Mouse (Mus musculus) G1E (cell line): ENCODE data around the gene Gm10142. TPM values are rescaled to one million over a fixed set of nuclear protein-coding genes. Genes with fewer than 3 reads are reported as not detected.

Experiments used
- ATAC-seq: 2 replicates; pipeline ENCODE4 v1.8.0; 2016; ENCODE audit warnings: mild to moderate bottlenecking; ENCODE audit not compliant: insufficient number of reproducible peaks, poor library complexity, low FRiP score, severe bottlenecking; ENCODE audit errors: extremely low read depth
- DNase-seq: peaks from one replicate; pipeline ENCODE4 v3.0.0; 2012; ENCODE audit warnings: low spot score
- H3K27me3 ChIP-seq: 2 replicates; pipeline ENCODE4 v1.6.1; 2012; ENCODE audit warnings: mild to moderate bottlenecking, low read length, inconsistent platforms; ENCODE audit not compliant: insufficient read depth
- H3K36me3 ChIP-seq: replicated peaks from 2 replicates; pipeline ENCODE3; 2012; ENCODE audit warnings: mild to moderate bottlenecking, inconsistent platforms
- H3K4me1 ChIP-seq: 2 replicates; pipeline ENCODE4 v1.6.1; 2012; ENCODE audit warnings: low read depth, low read length, inconsistent platforms, mixed read lengths; ENCODE audit not compliant: insufficient read depth
- H3K4me3 ChIP-seq: 2 replicates; pipeline ENCODE4 v1.5.1; 2012; ENCODE audit warnings: low read depth, mild to moderate bottlenecking, inconsistent platforms, low read length, moderate library complexity, mixed read lengths
- H3K9me3 ChIP-seq: replicated peaks from 2 replicates; pipeline ENCODE4 v1.6.1; 2012; ENCODE audit warnings: inconsistent platforms
- CTCF ChIP-seq: IDR thresholded peaks from 2 replicates; pipeline ENCODE4 v1.5.1; 2012; ENCODE audit warnings: low read depth, low read length, inconsistent platforms, mixed read lengths
- GATA1 ChIP-seq: IDR thresholded peaks from 2 replicates; pipeline ENCODE4 v1.6.1; 2012; ENCODE audit warnings: borderline replicate concordance, low read length, inconsistent platforms, mixed read lengths
- GATA2 ChIP-seq: IDR thresholded peaks from 2 replicates; pipeline ENCODE4 v1.6.1; 2012; ENCODE audit warnings: low read depth, low read length, inconsistent platforms, borderline replicate concordance
- POLR2AphosphoS5 ChIP-seq: IDR thresholded peaks from 2 replicates; pipeline ENCODE4 v1.6.1; 2012; ENCODE audit warnings: low read depth, low read length, inconsistent platforms; ENCODE audit not compliant: insufficient replicate concordance
- TAL1 ChIP-seq: conservative IDR thresholded peaks from 2 replicates; pipeline ENCODE4 v1.6.1; 2012; ENCODE audit warnings: low read depth, low read length, inconsistent platforms, mixed read lengths
- polyA plus RNA-seq: library from polyadenylated mRNA; stranded (reverse); fragments of >175 nt; gene quantifications from 2 replicates; pipeline ENCODE4 v1.2.3, GENCODE M21; 2012
- total RNA-seq, 2 experiments: library from RNA; stranded (forward) in 1 of 2; stranded (reverse) in 1 of 2; fragments of 200-1000 nt in 1 of 2; fragments of >200 nt in 1 of 2; fragmentation: Nextera tagmentation in 1 of 2; gene quantifications; 2 replicates each; pipeline ENCODE4 v1.2.3; 2014 to 2017

Gm10142 gene
- total RNA-seq (2014; fragmentation: Nextera tagmentation) (not detected in 2 replicates), total RNA-seq (2017) (not detected in 2 replicates), polyA plus RNA-seq (not detected in 2 replicates)

DNA sequence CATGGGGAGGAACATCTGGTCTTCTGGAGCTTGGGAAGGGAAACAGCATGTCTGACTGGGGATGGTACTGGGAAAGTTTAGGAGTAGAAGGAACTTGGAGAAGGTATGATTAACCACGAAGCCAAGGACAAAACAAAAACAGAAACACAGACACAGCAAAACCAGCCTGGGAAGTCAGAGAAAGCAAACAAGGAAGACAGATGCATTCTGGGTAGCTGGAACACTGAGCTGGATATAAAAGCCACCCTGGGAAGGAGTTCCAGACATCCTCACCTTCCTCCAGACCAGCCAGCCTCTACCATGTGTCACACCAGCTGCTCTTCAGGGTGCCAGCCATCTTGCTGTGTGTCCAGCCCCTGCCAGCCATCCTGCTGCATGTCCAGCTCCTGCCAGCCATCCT, at the start of gene Gm10142:
TSS of gene Gm10142 (plus strand) at position 301 of the 400 bp plus-strand sequence.
- Histone ChIP-seq H3K9me3 (peaks cover 1% of the 10 kb centered on the region), H3K36me3 (no peaks in the 10 kb centered on the region), H3K27me3 (peaks cover 20% of the 10 kb centered on the region), H3K4me1 (no peaks in the 10 kb centered on the region), H3K4me3 (no peak within 1 kb of the TSS)
- ATAC-seq (no peak), DNase-seq (no peak)
- TF ChIP-seq TAL1 (no peak), GATA2 (no peak), GATA1 (no peak), CTCF (no peak), POLR2AphosphoS5 (no peak)

DNA sequence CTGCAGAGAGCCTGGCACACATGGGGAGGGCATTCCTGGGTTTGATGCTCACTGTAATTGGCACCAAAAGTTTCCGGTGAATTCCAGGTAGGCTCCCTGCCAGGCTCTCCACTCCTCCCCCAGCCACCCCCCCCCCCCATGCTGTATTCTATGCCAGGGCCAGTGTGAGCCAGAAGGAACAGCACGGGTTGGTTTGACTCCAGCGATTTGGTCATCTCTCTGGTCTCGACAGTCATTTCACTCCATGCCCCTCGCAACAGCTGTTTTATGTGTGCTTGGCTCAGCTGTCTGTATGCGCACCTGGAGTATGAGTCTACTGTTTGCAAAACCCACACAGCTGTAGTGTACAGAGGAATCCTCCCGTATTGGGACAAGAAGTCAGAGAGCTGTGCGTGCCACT, 49.3 kb upstream of the Gm10142 start:
- TF ChIP-seq GATA1 (no peak), CTCF (no peak), POLR2AphosphoS5 (no peak), TAL1 (no peak), GATA2 (no peak)
- Histone ChIP-seq H3K9me3 (no peaks in the 10 kb centered on the region), H3K36me3 (no peaks in the 10 kb centered on the region), H3K4me3 (no peak overlapping the region), H3K4me1 (peaks cover 24% of the 10 kb centered on the region), H3K27me3 (peaks cover 29% of the 10 kb centered on the region)
- DNase-seq = no peak
- ATAC-seq = no peak

- Histone ChIP-seq H3K27me3 (peaks cover 26% of the 10 kb centered on the region), H3K9me3 (no peaks in the 10 kb centered on the region), H3K4me1 (peaks cover 29% of the 10 kb centered on the region), H3K4me3 (no peak overlapping the region), H3K36me3 (no peaks in the 10 kb centered on the region)
- ATAC-seq (no peak), DNase-seq (no peak)
- no peak for TF ChIP-seq GATA2
Observed at GRCm38 (mm10) chr10:77667402-77667801, 48.2 kb upstream of the Gm10142 start.

DNA sequence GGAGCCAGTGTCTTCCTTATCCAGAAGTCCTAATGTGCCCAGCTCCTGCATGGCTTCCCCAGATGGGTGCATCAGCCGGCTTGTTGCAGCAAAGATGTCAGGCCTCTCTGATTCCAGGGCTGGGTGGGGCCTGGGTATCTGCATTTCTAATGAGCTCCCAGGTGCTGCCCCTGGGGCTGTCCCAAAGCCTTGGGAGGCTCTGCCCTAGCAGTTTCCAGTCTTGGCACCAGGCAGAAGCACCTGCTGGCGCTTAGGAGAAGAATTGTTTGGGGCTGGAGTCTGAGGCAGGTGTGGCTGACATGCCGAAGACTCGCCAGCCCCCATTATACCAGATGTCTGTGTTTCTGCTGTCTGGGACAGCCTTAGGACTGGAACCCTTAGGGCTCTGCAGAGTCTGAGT, 44.9 kb upstream of the Gm10142 start:
- Histone ChIP-seq H3K27me3 (peaks cover 21% of the 10 kb centered on the region), H3K36me3 (no peaks in the 10 kb centered on the region), H3K9me3 (no peaks in the 10 kb centered on the region), H3K4me1 (peaks cover 45% of the 10 kb centered on the region), H3K4me3 (no peak overlapping the region; the same call in 1 of the 2 replicates)
- TF ChIP-seq CTCF = no peak
- TF ChIP-seq GATA2 = no peak
- no peak for TF ChIP-seq GATA1
- no peak for TF ChIP-seq POLR2AphosphoS5
- TF ChIP-seq TAL1 = no peak
- no peak for DNase-seq
- ATAC-seq = no peak

DNA sequence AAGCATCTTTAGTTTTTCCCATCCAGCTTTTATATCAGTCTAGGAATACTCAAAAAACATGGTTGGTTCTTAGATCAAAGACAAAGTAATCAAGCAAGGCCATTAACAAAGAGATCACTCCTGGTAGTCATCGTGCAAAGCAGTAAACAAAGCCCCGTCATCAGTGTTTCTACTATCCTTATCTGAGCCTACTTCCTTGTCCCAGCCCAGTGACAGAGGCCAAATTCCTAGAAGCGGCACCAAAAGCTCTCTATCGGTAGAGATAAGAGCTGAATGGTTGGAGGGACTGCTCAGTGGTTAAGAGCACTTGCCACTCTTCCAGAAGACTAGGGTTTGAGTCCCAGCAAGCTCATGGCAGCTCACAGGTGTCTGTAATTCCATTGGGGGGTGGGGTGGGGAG, 44.1 kb upstream of the Gm10142 start:
- no peak overlapping the region for H3K4me3 ChIP-seq
- ATAC-seq (peak; percentile 70), DNase-seq (peak; percentile 30)
- H3K27me3 ChIP-seq = peaks cover 23% of the 10 kb centered on the region
- H3K36me3 ChIP-seq = no peaks in the 10 kb centered on the region
- H3K9me3 ChIP-seq = no peaks in the 10 kb centered on the region
- H3K4me1 ChIP-seq = peaks cover 45% of the 10 kb centered on the region
- TF ChIP-seq GATA2 (no peak), CTCF (no peak), GATA1 (no peak), POLR2AphosphoS5 (no peak), TAL1 (peak; percentile 52)

- Histone ChIP-seq H3K4me3 (no peak overlapping the region), H3K27me3 (peaks cover 32% of the 10 kb centered on the region), H3K36me3 (no peaks in the 10 kb centered on the region), H3K9me3 (no peaks in the 10 kb centered on the region), H3K4me1 (peaks cover 47% of the 10 kb centered on the region)
- DNase-seq = no peak
- ATAC-seq = no peak
- TF ChIP-seq POLR2AphosphoS5 = no peak
- no peak for TF ChIP-seq TAL1
- no peak for TF ChIP-seq GATA1
- TF ChIP-seq CTCF = no peak
- no peak for TF ChIP-seq GATA2
Observed at GRCm38 (mm10) chr10:77673765-77674164, 41.8 kb upstream of the Gm10142 start.

- no peak for TF ChIP-seq TAL1
- DNase-seq (no peak), ATAC-seq (no peak)
- H3K27me3 ChIP-seq = peaks cover 40% of the 10 kb centered on the region
- no peaks in the 10 kb centered on the region for H3K9me3 ChIP-seq
- peaks cover 23% of the 10 kb centered on the region for H3K4me1 ChIP-seq
- no peak overlapping the region for H3K4me3 ChIP-seq
- H3K36me3 ChIP-seq = no peaks in the 10 kb centered on the region
Observed at GRCm38 (mm10) chr10:77677562-77677961, 38.0 kb upstream of the Gm10142 start.
